Mouse (Mus musculus) testis, adult 2 months (tissue): ENCODE measurements around the gene Txn2.

Source experiments
- CTCF ChIP-seq: fragments of 200-500 bp; IDR thresholded peaks from 2 replicates; pipeline ENCODE4 v1.5.1; 2012; ENCODE audit warnings: low read depth, mild to moderate bottlenecking, inconsistent platforms, low read length, moderate library complexity; ENCODE audit not compliant: control insufficient read depth, insufficient read depth, insufficient replicate concordance
- POLR2A ChIP-seq: fragments of 200-500 bp; IDR thresholded peaks from 2 replicates; pipeline ENCODE4 v1.6.1; 2012; ENCODE audit warnings: low read depth, mild to moderate bottlenecking, inconsistent platforms, low read length, moderate library complexity; ENCODE audit not compliant: control insufficient read depth

GRCm38 (mm10) chr15:77977663-77978062, 48.9 kb upstream of the Txn2 start:
- TF ChIP-seq POLR2A (no peak), CTCF (no peak)
